Mouse (Mus musculus): ENCODE measurements around the gene Traf6. TPM values are rescaled to one million over a fixed set of nuclear protein-coding genes. Genes with fewer than 3 reads are reported as not detected.

The Traf6 gene
- 51.0 TPM for total RNA-seq (2023)

GRCm38 (mm10) chr2:101678236-101679021 is at the start of gene Traf6:
TSS of gene Traf6 (plus strand) at chr2:101678429.

GRCm38 (mm10) chr2:101649114-101649671 is 29.0 kb upstream of the Traf6 start, which contains the start of the genes Rag1 and B230118H07Rik:
TSS of gene Rag1 (minus strand) at chr2:101649501.
TSS of gene B230118H07Rik (minus strand) at chr2:101649532.

Other genes with a start within 250 kb of the Traf6 start
- gene Rag2, start 53.7 kb upstream of the Traf6 start, total RNA-seq (2023) = not detected
- 0.15 TPM for gene Rag1, start 28.9 kb upstream of the Traf6 start, total RNA-seq (2023)
- gene B230118H07Rik, start 28.9 kb upstream of the Traf6 start, total RNA-seq (2023) = 1.8 TPM
- gene Prr5l, start 204.6 kb downstream of the Traf6 start, total RNA-seq (2023) = 2.4 TPM
- 16.3 TPM for gene Commd9, start 207.8 kb downstream of the Traf6 start, total RNA-seq (2023)